Mouse (Mus musculus) thymus, adult 2 months (tissue): ENCODE measurements around the gene Fndc10.
"Not testable (repeated sequence)": the region's sequence is repeated elsewhere in the genome, so short reads cannot be mapped to it uniquely, and the experiment has no call there.

Experiments used
- CTCF ChIP-seq: fragments of 200-500 bp; IDR thresholded peaks from 2 replicates; pipeline ENCODE4 v1.5.1; 2012; ENCODE audit warnings: mild to moderate bottlenecking, control low read depth, low read length, moderate library complexity, borderline replicate concordance; ENCODE audit not compliant: control insufficient read depth, poor library complexity, insufficient read depth; ENCODE audit errors: extremely low read depth
- POLR2A ChIP-seq: fragments of 200-500 bp; IDR thresholded peaks from 2 replicates; pipeline ENCODE4 v1.6.1; 2012; ENCODE audit warnings: mild to moderate bottlenecking, low read length, control low read depth, moderate library complexity; ENCODE audit not compliant: control insufficient read depth, poor library complexity, insufficient read depth; ENCODE audit errors: extremely low read depth

GRCm38 (mm10) chr4:155683670-155684277 is 10.4 kb upstream of the Fndc10 start:
- TF ChIP-seq POLR2A, CTCF: not testable (repeated sequence)
